Mouse (Mus musculus) layer of hippocampus, postnatal 36 days (tissue): ENCODE data around the gene Tsc22d2. TPM values are rescaled to one million over a fixed set of nuclear protein-coding genes. Genes with fewer than 3 reads are reported as not detected.
A peak's percentile ranks its signal among the peaks of the same experiment; 100 is the strongest.
"Not testable (repeated sequence)": the region's sequence is repeated elsewhere in the genome, so short reads cannot be mapped to it uniquely, and the experiment has no call there.

Experiments
- DNase-seq, 2 experiments: peaks; one replicate each; pipeline ENCODE4 v3.0.0; 2022
- total RNA-seq, 2 experiments: library from RNA; stranded (reverse); gene quantifications; 2 replicates each; pipeline ENCODE4 v1.2.3; 2021

Tsc22d2 gene
- total RNA-seq, 2 experiments from 2014 or later = 40.0 to 44.7 TPM

GRCm38 (mm10) chr3:58434414-58434813 is 19.9 kb downstream of the Tsc22d2 start:
- DNase-seq = no peak

GRCm38 (mm10) chr3:58448230-58448629 is 33.7 kb downstream of the Tsc22d2 start:
- no peak for DNase-seq

- no peak for DNase-seq
Measured at GRCm38 (mm10) chr3:58449487-58449886, 35.0 kb downstream of the Tsc22d2 start.

- no peak for DNase-seq
Measured at GRCm38 (mm10) chr3:58454414-58455205, 40.1 kb downstream of the Tsc22d2 start.

GRCm38 (mm10) chr3:58455255-58455654 is 40.7 kb downstream of the Tsc22d2 start:
- no peak for DNase-seq

GRCm38 (mm10) chr3:58469655-58470437 is 55.3 kb downstream of the Tsc22d2 start:
- DNase-seq = no peak

- not testable (repeated sequence) for DNase-seq
Measured at GRCm38 (mm10) chr3:58475298-58475697, 60.8 kb downstream of the Tsc22d2 start.

- no peak for DNase-seq
Measured at GRCm38 (mm10) chr3:58478755-58479455, 64.4 kb downstream of the Tsc22d2 start.

- DNase-seq = no peak
Measured at GRCm38 (mm10) chr3:58485883-58486282, 71.4 kb downstream of the Tsc22d2 start.

GRCm38 (mm10) chr3:58487121-58487520 is 72.6 kb downstream of the Tsc22d2 start:
- DNase-seq = no peak

- DNase-seq = no peak
Measured at GRCm38 (mm10) chr3:58487999-58488775, 73.7 kb downstream of the Tsc22d2 start.

GRCm38 (mm10) chr3:58490787-58491186 is 76.3 kb downstream of the Tsc22d2 start:
- DNase-seq = peak; percentile 7 to 14

- DNase-seq = peak in 1 of 2 experiments; percentile 11
Measured at GRCm38 (mm10) chr3:58493621-58494020, 79.1 kb downstream of the Tsc22d2 start.

- no peak for DNase-seq
Measured at GRCm38 (mm10) chr3:58501961-58502360, 87.4 kb downstream of the Tsc22d2 start.

- DNase-seq = no peak
Measured at GRCm38 (mm10) chr3:58503720-58504333, 89.3 kb downstream of the Tsc22d2 start.

- no peak for DNase-seq
Measured at GRCm38 (mm10) chr3:58504676-58505075, 90.2 kb downstream of the Tsc22d2 start.

- DNase-seq = no peak
Measured at GRCm38 (mm10) chr3:58508020-58508750, 93.7 kb downstream of the Tsc22d2 start.

GRCm38 (mm10) chr3:58511581-58511980 is 97.1 kb downstream of the Tsc22d2 start:
- DNase-seq = no peak

GRCm38 (mm10) chr3:58512740-58513139 is 98.2 kb downstream of the Tsc22d2 start:
- DNase-seq = no peak

GRCm38 (mm10) chr3:58513483-58513882 is 99.0 kb downstream of the Tsc22d2 start:
- DNase-seq = no peak
